Mouse (Mus musculus) forebrain, embryonic 14.5 days (tissue): ENCODE data around the gene Dtx3l. TPM values are rescaled to one million over a fixed set of nuclear protein-coding genes. Genes with fewer than 3 reads are reported as not detected.
"Not testable (repeated sequence)": the region's sequence is repeated elsewhere in the genome, so short reads cannot be mapped to it uniquely, and the experiment has no call there.

Source experiments
- ATAC-seq: fragments of 200-750 bp; cut with Nextera tagmentation; 2 replicates; pipeline ENCODE4 v1.8.0; 2017; ENCODE audit warnings: mild to moderate bottlenecking, moderate library complexity
- DNase-seq: peaks from one replicate; pipeline ENCODE4 v3.0.0-alpha.2; 2015; ENCODE audit warnings: low spot score
- H3K27ac ChIP-seq: fragments of 300-500 bp; sonication (generic); 2 replicates; pipeline ENCODE4 v1.5.1; 2014; ENCODE audit warnings: low read depth, mild to moderate bottlenecking, control low read depth, low read length, moderate library complexity
- H3K27me3 ChIP-seq: fragments of 300-500 bp; sonication (generic); replicated peaks from 2 replicates; pipeline ENCODE4 v1.6.1; 2014; ENCODE audit warnings: low read length, control low read depth, mixed read lengths; ENCODE audit not compliant: control insufficient read depth, insufficient read depth
- H3K36me3 ChIP-seq: fragments of 300-500 bp; sonication (generic); 2 replicates; pipeline ENCODE4 v1.6.1; 2014; ENCODE audit warnings: low read length, control low read depth; ENCODE audit not compliant: control insufficient read depth, insufficient read depth
- H3K4me1 ChIP-seq: fragments of 300-500 bp; sonication (generic); 2 replicates; pipeline ENCODE4 v1.6.1; 2014; ENCODE audit warnings: antibody characterized with exemption, low read length, control low read depth; ENCODE audit not compliant: control insufficient read depth, insufficient read depth
- H3K4me2 ChIP-seq: fragments of 300-500 bp; sonication (generic); 2 replicates; pipeline ENCODE4 v1.6.1; 2014; ENCODE audit warnings: mild to moderate bottlenecking, control low read depth, low read length
- H3K4me3 ChIP-seq: fragments of 300-500 bp; sonication (generic); 2 replicates; pipeline ENCODE4 v1.5.1; 2014; ENCODE audit warnings: low read depth, low read length, control low read depth
- H3K9ac ChIP-seq: fragments of 300-500 bp; sonication (generic); 2 replicates; pipeline ENCODE4 v1.6.1; 2014; ENCODE audit warnings: mild to moderate bottlenecking, low read length, control low read depth, moderate library complexity
- H3K9me3 ChIP-seq: fragments of 300-500 bp; sonication (generic); replicated peaks from 2 replicates; pipeline ENCODE4 v1.6.1; 2016; ENCODE audit warnings: low read length, control low read depth, mixed read lengths; ENCODE audit not compliant: control insufficient read depth
- WGBS: fragments of 180-500 bp; shearing (Covaris S2); extraction: QIAGEN DNeasy Blood & Tissue Kit; methylation state at CpG from one replicate; pipeline ENCODE4 v1.1.7; 2014; 5-methylcytosine and 5-hydroxymethylcytosine counted together
- polyA plus RNA-seq: library from polyadenylated mRNA; unstranded; fragments of >200 nt; fragmentation: Nextera tagmentation; extraction: Ambion mirVana; gene quantifications from 2 replicates; pipeline ENCODE4 v1.2.1, GENCODE M21; 2014

Gene Dtx3l
- polyA plus RNA-seq, 1 experiment from 2014 or later, result 1.9 TPM

GRCm38 (mm10) chr16:35904121-35904736 is 34.7 kb downstream of the Dtx3l start:
- no peak for ATAC-seq
- no peak overlapping the region for H3K9ac ChIP-seq
- 78% methylated on average over 4 of the region's 4 CpGs for WGBS
- no peaks in the 10 kb centered on the region for H3K9me3 ChIP-seq
- H3K27me3 ChIP-seq, result no peaks in the 10 kb centered on the region
- no peak for DNase-seq
- H3K4me2 ChIP-seq, result no peak overlapping the region
- no peak overlapping the region for H3K4me3 ChIP-seq
- H3K4me1 ChIP-seq, result no peaks in the 10 kb centered on the region
- H3K27ac ChIP-seq, result no peak overlapping the region
- H3K36me3 ChIP-seq, result no peaks in the 10 kb centered on the region

- Histone ChIP-seq H3K4me2 (no peak overlapping the region), H3K36me3 (no peaks in the 10 kb centered on the region), H3K9me3 (no peaks in the 10 kb centered on the region), H3K27me3 (no peaks in the 10 kb centered on the region), H3K9ac (no peak overlapping the region), H3K4me1 (no peaks in the 10 kb centered on the region), H3K27ac (no peak overlapping the region), H3K4me3 (no peak overlapping the region)
- ATAC-seq (no peak), DNase-seq (no peak)
- WGBS, result 83% methylated on average over 6 of the region's 6 CpGs
Measured at GRCm38 (mm10) chr16:35903014-35903640, 35.8 kb downstream of the Dtx3l start.

GRCm38 (mm10) chr16:35900541-35900940 is 38.4 kb downstream of the Dtx3l start:
- Histone ChIP-seq H3K9me3 (no peaks in the 10 kb centered on the region), H3K4me1 (no peaks in the 10 kb centered on the region), H3K4me3 (no peak overlapping the region), H3K4me2 (no peak overlapping the region), H3K27me3 (no peaks in the 10 kb centered on the region), H3K9ac (no peak overlapping the region), H3K36me3 (no peaks in the 10 kb centered on the region), H3K27ac (no peak overlapping the region)
- 86% methylated on average over 3 of the region's 3 CpGs for WGBS
- DNase-seq (no peak), ATAC-seq (no peak)

- no peaks in the 10 kb centered on the region for H3K9me3 ChIP-seq
- no peaks in the 10 kb centered on the region for H3K36me3 ChIP-seq
- no peaks in the 10 kb centered on the region for H3K4me1 ChIP-seq
- no peak overlapping the region for H3K4me3 ChIP-seq
- no peak for ATAC-seq
- H3K9ac ChIP-seq, result no peak overlapping the region
- H3K27me3 ChIP-seq, result no peaks in the 10 kb centered on the region
- DNase-seq, result no peak
- WGBS, result 74% methylated on average over 6 of the region's 6 CpGs
- H3K4me2 ChIP-seq, result no peak overlapping the region
- no peak overlapping the region for H3K27ac ChIP-seq
Measured at GRCm38 (mm10) chr16:35894997-35895396, 44.0 kb downstream of the Dtx3l start.

- DNase-seq, H3K4me2 ChIP-seq, H3K36me3 ChIP-seq, H3K27ac ChIP-seq, H3K4me3 ChIP-seq, H3K9me3 ChIP-seq, ATAC-seq, H3K4me1 ChIP-seq, H3K27me3 ChIP-seq, H3K9ac ChIP-seq: not testable (repeated sequence)
- WGBS, result 82% methylated on average over 5 of the region's 5 CpGs
Measured at GRCm38 (mm10) chr16:35891603-35892002, 47.3 kb downstream of the Dtx3l start.

GRCm38 (mm10) chr16:35890645-35891044 is 48.3 kb downstream of the Dtx3l start:
- WGBS, result 72% methylated on average over 3 of the region's 3 CpGs
- Histone ChIP-seq H3K9ac (no peak overlapping the region), H3K27ac (no peak overlapping the region), H3K27me3 (no peaks in the 10 kb centered on the region), H3K36me3 (no peaks in the 10 kb centered on the region), H3K9me3 (no peaks in the 10 kb centered on the region), H3K4me2 (no peak overlapping the region), H3K4me3 (no peak overlapping the region), H3K4me1 (no peaks in the 10 kb centered on the region)
- ATAC-seq (no peak), DNase-seq (no peak)

- H3K4me2 ChIP-seq, result no peak overlapping the region
- ATAC-seq, result no peak
- no peaks in the 10 kb centered on the region for H3K9me3 ChIP-seq
- WGBS, result 94% methylated on average over 5 of the region's 5 CpGs
- no peak overlapping the region for H3K27ac ChIP-seq
- H3K9ac ChIP-seq, result no peak overlapping the region
- no peaks in the 10 kb centered on the region for H3K4me1 ChIP-seq
- no peaks in the 10 kb centered on the region for H3K36me3 ChIP-seq
- no peak for DNase-seq
- H3K27me3 ChIP-seq, result no peaks in the 10 kb centered on the region
- H3K4me3 ChIP-seq, result no peak overlapping the region
Measured at GRCm38 (mm10) chr16:35888910-35889309, 50.0 kb downstream of the Dtx3l start.

- Histone ChIP-seq H3K27ac (no peak overlapping the region), H3K36me3 (no peaks in the 10 kb centered on the region), H3K4me1 (no peaks in the 10 kb centered on the region), H3K4me2 (no peak overlapping the region), H3K27me3 (no peaks in the 10 kb centered on the region), H3K4me3 (no peak overlapping the region), H3K9ac (no peak overlapping the region), H3K9me3 (no peaks in the 10 kb centered on the region)
- WGBS, result 89% methylated on average over 7 of the region's 7 CpGs
- ATAC-seq, result no peak
- no peak for DNase-seq
Measured at GRCm38 (mm10) chr16:35888174-35888573, 50.8 kb downstream of the Dtx3l start.
